Mouse (Mus musculus) mouse embryonic stem cell (cell line): ENCODE results near the gene Gng11.

Experiments used
- in situ Hi-C, 2 experiments: fragments of 300-500 bp; cut with MboI; formaldehyde crosslinking; loops; 1 replicate in 1 of 2; 3 replicates in 1 of 2; pipeline ENCODE4 v1.14.3; 2019 to 2020; ENCODE audit warnings: low sequenced_read_pairs in 2 of 2, low pct_unique_long_range_greater_than_20kb in 1 of 2, mixed read lengths in 1 of 2; ENCODE audit not compliant: unreplicated experiment in 1 of 2

The Gng11 gene

DNA sequence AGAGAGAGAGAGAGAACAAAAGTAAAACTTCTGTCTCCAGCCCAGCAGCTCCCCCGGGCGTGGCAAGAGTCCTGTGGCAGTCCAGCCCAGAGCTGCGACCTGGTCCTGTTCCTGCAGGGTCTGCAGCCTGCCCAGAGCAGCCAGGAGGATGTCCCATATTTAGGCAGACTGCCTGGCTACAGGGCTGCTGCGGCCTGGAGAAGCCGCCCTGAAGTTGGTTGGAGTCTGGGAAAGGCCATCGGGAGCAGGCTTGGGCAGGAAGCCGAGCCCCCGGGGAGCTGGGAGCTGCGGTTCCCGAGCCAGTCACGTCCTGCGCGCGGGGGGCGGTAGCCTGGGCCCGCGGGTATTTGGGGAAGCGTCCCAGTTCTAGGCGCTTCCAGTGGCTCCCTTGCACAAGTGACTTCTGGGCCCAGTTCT lies at the start of gene Gng11:
Gng11 (plus strand) TSS at position 15 of the 417 bp plus-strand sequence.
- in situ Hi-C loops, result no loop called here

DNA sequence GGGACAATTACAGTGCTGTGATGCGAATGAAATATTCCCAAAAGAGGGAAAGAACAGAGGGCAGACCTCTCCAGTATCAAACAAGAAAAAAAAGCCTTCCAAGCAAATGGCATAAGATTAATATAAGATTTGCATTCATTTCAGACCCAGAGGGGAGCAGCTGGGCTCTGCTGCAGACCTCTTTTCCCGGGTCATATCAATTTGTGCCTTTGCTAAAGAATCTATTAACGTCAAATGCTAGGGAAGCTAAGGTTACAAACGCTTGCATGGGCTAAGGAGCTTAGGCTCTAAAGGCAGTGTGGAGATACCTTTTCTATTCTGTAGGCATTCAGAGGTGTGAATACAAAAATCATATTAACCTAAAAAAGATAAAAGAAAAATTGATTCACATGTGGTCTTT lies 48.7 kb upstream of the Gng11 start:
- in situ Hi-C loops, result no loop called here

DNA sequence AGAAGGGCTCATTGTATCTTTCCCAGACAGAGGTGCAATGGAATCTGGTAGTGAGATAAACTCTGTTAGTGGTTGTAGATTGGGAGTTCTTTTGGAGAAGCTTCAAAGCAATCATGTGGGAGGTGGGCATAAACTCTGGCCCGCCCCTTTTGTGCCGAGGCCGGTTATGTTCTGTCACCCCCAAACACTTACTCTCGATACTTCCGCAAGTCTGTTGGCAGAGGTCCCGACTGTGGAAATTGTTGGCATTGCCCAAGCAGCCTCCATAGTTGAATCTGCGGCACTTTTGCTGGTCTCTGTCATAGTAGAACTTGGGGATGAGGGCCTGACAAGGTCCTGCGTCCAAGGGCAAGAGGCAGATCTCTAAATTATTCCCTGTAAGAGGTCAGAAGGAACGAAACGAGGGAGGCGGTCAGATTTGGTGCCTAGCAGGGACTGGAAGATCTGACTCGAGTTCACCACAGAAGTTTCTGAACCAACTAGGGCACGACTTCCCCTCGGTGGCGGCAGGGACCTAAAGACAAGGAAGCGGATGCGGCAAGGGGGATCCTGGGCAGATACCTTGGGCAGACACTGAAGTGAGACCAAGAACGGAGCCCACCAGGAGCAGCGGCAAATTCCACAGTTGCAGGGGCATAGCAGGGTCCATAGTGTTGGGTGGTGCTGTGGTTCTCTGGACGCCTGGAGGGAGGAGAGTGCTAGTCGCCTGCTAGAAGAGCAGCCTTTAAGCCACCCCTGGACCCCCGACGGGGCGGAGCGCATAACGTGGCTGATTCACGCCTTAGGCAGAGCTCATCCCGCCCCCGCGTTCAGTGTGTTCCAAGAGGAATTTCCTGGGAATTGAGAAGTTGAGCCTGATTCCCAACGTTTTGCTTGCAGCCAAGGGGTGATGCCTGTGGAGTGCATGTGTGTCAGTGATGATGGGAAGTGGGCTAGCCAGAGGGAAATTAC lies 35.8 kb upstream of the Gng11 start:
- in situ Hi-C loops, result no loop called here

DNA sequence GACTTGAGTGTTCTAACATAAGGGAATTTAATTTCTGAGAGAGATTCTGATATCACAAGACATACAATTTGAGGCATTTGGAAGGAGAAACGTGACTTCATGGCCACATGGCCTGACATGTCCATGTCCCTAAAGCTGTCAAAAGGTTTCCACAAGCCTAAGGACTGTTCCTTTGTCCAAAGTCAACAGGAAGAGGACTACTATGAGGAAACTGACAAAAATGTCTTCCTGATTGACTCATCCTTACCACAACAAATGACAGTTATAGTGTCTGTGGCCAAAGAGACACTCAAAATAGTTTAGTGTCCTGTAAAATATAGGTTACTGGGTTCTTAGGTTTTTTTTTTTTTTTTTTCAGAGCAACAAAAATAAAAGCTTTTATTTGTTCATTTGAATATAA lies 30.0 kb upstream of the Gng11 start:
- in situ Hi-C loops, result no loop called here

DNA sequence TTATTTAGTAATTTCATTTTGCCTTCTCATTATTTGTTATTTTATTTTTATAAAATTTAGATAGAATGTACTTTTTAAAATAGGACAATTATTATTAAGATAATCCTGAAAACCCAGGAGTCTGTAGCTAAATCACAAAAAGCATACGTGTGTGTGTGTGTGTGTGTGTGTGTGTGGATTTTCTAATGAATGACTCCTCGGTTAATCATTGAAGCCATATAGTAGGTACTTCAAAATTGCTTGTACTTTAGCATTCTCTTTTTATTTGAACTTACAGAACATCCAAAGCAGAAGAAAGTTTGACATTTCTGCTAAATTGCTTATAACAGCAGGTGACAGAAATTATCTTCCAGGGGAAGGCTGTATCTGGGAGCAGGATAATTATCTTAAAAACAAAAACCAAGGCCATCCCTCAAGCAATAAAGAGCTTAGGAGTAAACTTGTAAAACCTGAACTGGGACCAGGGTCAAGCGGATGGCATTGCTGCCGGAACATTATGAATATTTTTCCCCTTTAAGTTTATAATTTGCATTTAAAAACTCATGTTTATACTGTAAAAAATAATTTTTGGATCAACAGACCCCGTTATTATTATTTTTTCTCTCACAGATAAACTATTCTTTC lies 20.9 kb upstream of the Gng11 start:
- in situ Hi-C loops, result no loop called here

DNA sequence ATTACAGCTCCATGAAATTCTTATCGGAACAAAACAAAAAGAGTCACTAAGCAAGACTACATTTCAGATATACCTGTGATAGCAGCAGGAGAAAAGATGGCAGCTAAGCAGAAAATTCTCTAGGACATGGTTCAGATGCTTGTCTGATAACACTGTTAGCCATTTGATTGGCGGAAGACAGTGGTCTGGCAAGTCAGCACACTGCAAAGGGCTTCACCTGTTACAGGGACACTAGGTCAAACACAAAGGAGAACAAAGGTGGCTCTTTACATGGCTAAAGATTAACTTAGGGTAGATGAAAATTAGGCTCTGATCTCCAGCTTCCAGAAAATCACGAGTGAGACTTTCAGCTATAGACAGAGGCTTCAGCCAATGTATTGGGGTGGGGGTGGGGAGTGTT lies 15.0 kb upstream of the Gng11 start, which contains the start of gene Tfpi2:
Tfpi2 (minus strand) TSS at position 170 of the 400 bp plus-strand sequence.
- in situ Hi-C loops, result no loop called here

DNA sequence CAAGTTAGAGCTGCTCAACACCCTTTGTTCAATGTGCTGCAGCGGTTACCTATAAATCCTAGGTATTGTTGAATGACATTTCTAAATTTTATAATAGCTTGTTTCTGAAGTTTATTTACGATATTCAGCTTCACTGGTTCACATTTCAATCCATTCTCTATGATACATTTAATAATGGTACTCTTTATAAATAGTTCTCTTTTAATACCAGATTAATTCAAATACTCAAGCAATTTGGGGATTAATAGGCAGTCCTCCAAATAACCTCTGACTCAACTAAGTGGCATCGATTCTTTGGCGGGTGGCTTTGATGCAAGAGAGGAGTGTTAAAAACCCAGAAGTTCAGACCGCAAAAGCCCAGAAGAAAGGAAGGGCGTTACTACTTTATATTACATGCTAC lies 10.2 kb upstream of the Gng11 start, which contains the start of gene Gngt1:
Gngt1 (plus strand) TSS at position 301 of the 400 bp plus-strand sequence.
- in situ Hi-C loops, result no loop called here

DNA sequence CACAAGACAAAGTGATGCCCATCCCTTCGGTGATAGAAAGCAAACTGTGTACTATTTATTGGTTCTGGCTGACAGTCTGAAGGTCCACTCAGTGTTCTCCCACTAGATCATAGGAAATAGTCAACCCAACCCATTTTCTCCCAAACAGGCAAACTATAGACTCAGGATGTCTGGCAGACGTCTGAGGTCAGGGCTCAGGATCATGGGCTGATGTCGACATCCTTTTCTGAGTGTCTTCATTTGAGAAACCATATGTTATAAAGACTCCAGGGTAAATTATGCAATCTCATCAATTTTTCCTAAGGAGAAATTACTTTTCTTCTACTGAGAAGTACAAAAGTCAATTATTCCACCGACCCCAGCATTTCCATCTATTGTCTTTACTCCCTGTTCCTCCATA lies 5.6 kb upstream of the Gng11 start:
- in situ Hi-C loops, result no loop called here

DNA sequence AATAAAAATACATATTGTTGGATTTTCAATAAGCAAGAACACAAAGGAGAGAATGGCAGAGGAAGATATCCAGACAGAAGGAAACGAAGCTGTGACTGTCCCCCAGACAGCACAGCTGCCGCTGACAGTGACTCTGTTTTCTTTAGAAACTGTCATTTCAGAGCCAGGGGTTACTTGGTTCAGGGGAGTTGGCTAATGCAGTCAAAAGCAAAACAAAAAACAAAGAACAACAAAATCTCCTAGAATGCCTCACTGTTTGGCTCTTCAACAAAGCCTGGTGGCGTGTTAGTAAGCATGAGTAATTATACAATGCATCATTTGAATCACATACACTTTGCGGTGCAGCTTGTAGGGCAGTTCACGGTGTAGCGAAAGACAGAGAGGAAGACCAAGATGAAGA lies 4.4 kb upstream of the Gng11 start:
- in situ Hi-C loops, result no loop called here

DNA sequence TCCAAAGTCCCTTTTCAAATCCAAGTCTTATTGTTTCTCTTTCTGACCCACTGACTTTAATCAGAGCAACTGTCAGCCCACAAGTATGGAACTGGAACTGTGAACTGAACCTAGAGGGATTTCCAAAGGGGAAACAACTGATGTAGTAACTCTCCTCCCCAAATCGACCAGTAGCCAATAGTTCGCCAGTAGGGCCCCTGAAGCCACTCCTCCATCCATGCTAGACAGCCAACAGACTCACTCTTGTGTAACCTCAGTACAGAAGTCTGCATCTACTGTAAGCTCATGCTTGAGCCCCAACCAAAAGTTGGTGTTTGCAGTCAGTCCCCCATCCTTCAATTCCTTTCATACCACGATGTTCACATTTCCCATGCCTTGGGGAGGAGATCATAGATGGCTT lies 3.0 kb upstream of the Gng11 start:
- in situ Hi-C loops, result no loop called here

DNA sequence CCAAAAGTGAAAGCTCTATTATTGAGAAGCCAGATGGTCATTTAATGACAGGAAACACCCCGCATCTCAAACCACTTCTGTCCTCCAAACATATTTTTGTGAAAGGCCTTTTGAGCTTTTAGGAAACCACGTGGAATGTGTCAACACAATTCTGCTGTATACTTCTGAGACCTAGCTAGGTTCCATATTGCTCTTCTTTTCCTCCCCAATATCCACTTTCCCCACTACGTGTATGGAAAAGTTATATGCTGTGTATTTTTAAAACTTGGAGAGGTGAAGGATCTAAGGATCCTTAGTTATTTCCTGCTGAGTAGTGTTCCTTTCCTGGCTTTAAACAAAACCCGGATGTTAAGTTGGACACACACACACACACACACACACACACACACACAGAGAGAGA lies 259 bp upstream of the Gng11 start:
- in situ Hi-C loops, result no loop called here

DNA sequence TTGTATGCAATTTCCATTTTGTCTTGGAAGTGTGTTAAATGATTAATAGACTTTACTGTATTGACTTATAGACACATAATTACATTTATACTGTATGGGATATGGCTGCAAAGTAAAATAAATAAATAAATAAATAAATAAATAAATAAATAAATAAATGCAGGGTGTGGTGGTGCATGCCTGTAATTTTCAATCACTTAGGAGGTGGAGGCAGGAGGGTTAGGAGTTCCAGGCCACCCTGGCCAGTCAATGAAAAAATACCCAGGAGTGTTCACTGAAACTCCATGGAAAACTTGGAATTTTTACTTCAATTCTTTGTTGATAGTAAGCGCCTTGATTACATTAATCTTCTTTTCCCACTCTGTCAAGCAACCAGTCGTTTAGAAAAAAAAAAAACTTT lies 1.1 kb downstream of the Gng11 start:
- in situ Hi-C loops, result no loop called here

DNA sequence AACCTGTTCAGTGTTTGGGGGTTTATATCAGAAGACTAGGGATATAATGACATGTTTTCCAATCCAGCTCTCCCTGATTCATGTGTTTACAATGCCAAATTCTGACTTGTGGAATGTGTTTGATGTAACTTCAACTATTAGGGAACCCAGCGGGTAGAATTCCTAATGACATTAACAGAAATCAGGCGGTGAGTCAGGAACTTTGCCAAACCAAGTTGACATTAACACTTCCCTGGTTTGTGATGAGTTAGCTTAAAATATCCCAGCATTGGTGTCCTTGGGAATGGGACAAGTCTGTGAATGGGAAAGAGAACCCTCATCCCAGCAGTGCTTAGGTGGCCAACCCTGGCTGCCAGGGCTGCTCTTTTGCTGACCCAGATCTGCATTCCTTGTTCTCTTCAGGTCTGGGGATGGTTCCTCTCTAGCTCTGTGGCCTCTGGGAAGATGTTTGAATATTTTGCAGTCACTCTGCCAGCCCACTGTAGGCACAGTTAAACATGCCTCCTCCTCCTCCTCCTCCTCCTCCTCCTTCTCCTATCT lies 4.9 kb downstream of the Gng11 start:
- in situ Hi-C loops, result no loop called here

DNA sequence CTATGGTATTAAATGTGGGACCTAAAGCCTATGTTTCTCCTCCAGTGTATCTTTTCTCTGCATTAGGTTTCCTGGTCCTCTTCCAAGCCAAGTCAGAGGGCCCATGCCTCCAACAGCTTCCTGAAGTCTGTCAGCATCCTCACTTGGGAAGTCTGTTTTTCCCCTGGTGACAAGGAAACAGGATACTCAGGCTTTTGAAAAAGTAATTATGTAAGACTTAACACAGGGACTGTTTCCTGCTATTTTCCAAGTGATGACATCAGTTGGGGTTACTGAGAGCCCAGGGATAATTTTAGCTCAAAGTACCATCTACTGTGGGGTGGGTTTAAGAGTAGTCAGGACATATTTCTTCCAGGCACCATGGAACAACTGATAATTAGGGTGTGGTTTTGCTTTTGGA lies 5.8 kb downstream of the Gng11 start:
- in situ Hi-C loops, result no loop called here

DNA sequence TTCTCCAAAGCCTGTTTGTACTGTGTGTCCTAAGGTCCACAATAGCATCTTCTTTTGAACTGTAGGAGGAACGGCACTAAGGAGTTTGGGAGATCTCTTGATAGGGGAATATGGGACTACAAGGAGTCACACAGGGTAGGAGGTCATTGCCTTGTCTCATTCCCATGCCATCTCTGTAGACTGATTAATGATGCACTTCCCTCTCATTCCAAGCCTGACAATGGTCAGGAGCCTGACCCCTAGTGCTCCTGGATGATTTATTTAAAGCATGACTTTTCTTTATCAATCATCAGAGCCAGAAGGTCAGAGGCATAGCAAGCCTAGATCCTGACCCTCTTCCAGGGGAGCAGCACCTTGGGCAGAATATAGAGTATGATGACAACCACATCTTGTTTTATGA lies 18.9 kb downstream of the Gng11 start:
- in situ Hi-C loops, result no loop called here

DNA sequence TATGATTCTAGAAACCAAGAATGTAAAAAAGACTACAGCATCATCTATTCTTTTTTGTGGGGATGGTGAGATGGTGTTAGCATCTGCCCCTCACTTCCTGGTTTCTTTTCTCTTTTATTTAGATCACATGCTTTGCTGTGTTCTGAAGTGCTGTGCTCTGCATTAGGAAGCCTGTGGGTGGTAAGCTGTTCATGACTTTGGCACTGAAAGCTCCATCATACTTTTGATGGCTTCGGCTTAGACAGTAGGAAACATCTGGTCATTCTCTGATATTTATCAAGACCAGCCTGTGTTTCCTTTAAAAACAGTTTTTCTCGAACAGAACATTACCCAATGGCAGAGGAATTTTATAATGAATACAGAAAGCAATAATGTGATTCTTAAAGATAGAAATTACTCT lies 22.7 kb downstream of the Gng11 start:
- in situ Hi-C loops, result no loop called here

DNA sequence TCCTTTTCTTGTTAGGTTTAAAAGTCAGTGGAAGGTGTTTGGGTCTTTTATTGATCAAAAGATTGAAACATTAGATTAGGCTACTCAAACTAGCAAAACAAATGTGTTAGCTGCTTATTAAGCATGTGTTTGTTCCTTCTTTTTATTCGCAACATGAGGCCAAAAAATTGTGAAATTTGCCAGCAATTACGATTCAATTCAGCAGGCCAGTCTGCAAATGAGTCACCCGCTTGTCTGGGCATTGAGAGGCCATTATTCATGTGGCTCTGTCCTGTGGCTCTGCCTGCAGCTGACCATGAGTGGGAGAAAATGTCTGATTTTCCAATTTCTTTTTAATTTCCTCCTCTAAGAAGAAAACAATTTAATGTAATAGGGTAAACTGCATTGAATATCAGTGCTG lies 27.3 kb downstream of the Gng11 start:
- in situ Hi-C loops, result no loop called here

DNA sequence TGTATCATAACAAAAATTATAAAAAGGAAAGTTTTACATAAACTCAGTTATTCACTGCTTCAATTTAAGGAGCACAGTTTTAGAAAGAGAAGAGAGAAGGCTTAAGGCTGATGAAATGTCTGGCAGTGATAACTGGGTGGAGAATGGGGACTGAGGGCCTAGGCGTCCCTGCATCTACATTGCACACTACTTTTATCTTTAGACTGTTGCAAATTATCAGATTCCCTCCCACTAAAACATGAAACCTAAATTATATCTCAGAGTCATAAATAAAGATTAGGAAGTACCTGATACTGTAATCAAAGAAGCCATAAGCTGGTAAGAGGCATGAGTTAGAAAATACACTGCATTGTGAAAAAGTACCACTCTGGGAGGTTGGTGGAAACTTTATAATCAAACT lies 38.1 kb downstream of the Gng11 start:
- in situ Hi-C loops, result no loop called here

DNA sequence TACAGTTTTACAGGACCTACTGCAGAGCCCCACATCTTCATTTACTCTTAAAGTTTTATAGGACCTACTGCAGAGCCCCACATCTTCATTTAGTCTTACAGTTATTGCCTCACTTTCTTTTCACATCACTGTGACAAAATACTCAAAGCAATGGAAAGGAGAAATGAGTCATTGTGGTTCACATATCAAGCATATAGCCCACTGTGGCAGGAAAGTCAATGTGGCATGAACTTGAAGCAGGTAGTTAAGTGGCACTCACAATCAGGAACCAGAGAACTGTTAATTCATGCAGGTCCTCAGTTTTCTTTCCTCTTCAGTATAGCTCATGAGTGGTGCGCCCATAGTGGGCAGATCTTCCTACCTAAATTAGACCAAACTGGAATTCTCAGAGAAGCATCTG lies 43.5 kb downstream of the Gng11 start:
- in situ Hi-C loops, result no loop called here

DNA sequence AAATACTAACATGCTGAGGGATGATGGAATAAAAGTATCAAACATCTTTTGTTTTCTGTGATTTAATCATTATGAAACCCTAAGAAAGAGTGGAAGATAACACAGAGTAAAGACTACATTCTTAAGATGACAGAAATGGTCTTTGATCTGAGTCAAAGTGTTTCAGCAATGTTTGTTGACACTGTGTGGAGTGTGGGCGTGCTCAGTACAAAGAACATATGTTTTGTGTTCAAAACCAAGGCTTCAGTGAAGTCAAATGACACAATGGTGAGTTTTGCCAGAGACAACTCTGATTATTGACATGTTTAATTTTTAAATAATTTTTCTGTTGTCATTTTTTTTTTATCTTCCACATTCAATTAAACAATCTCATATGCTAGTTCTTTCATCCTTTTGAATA lies 49.1 kb downstream of the Gng11 start:
- in situ Hi-C loops, result no loop called here
